Mouse (Mus musculus) heart, postnatal 0 days (tissue): ENCODE data around the gene Zgrf1.

Source experiments
- CTCF ChIP-seq: IDR thresholded peaks from 2 replicates; pipeline ENCODE4 v1.5.1; 2016; ENCODE audit warnings: antibody characterized with exemption, control low read depth, low read depth
- EP300 ChIP-seq: IDR thresholded peaks from 2 replicates; pipeline ENCODE4 v1.6.1; 2016; ENCODE audit warnings: antibody characterized with exemption, low read depth

- TF ChIP-seq CTCF (peak; percentile 33; the same call in 1 of the 2 replicates), EP300 (no peak)
Observed at GRCm38 (mm10) chr3:127639875-127640761, 86.8 kb downstream of the Zgrf1 start.
